Mouse (Mus musculus) ES-E14 (cell line): Measurements from ENCODE around the gene Tead4. TPM values are rescaled to one million over a fixed set of nuclear protein-coding genes. Genes with fewer than 3 reads are reported as not detected.
A peak's percentile ranks its signal among the peaks of the same experiment; 100 is the strongest.

Source experiments
- DNase-seq: peaks from one replicate; pipeline ENCODE4 v3.0.0-alpha.2; 2013; ENCODE audit warnings: low read depth, low spot score
- H3K27ac ChIP-seq: 2 replicates; pipeline ENCODE4 v1.5.1; 2012; ENCODE audit warnings: low read depth, mild to moderate bottlenecking, low read length, moderate library complexity, mixed read lengths; ENCODE audit not compliant: poor library complexity, insufficient read depth, severe bottlenecking
- H3K36me3 ChIP-seq: 2 replicates; pipeline ENCODE4 v1.6.1; 2012; ENCODE audit warnings: mild to moderate bottlenecking, low read length, moderate library complexity, mixed read lengths; ENCODE audit not compliant: control insufficient read depth, poor library complexity, insufficient read depth, severe bottlenecking
- H3K4me1 ChIP-seq, 2 experiments: fragments of 150-350 bp in 1 of 2; sonication (generic) in 1 of 2; 2 replicates each; pipeline ENCODE4 v1.6.1; 2012; ENCODE audit warnings: low read length in 2 of 2, mild to moderate bottlenecking in 1 of 2, mixed read lengths in 1 of 2; ENCODE audit not compliant: control insufficient read depth in 2 of 2, insufficient read depth in 2 of 2, poor library complexity in 1 of 2
- H3K4me3 ChIP-seq, 2 experiments: fragments of 150-350 bp in 1 of 2; sonication (generic) in 1 of 2; 2 replicates each; pipeline ENCODE4 v1.5.1; 2012; ENCODE audit warnings: low read length in 2 of 2, low read depth in 1 of 2, mild to moderate bottlenecking in 1 of 2, mixed read lengths in 1 of 2; ENCODE audit not compliant: insufficient read depth in 1 of 2, poor library complexity in 1 of 2, severe bottlenecking in 1 of 2
- H3K9ac ChIP-seq: 2 replicates; pipeline ENCODE4 v1.6.1; 2012; ENCODE audit warnings: low read depth, mild to moderate bottlenecking, low read length, mixed read lengths; ENCODE audit not compliant: poor library complexity, insufficient read depth, severe bottlenecking
- H3K9me3 ChIP-seq: fragments of 150-350 bp; sonication (generic); 2 replicates; pipeline ENCODE4 v1.6.1; 2012; ENCODE audit warnings: low read depth, mild to moderate bottlenecking, low read length; ENCODE audit not compliant: control insufficient read depth, insufficient read depth
- CHD2 ChIP-seq: IDR thresholded peaks from 2 replicates; pipeline ENCODE4 v1.6.1; 2014; ENCODE audit warnings: mild to moderate bottlenecking, low read depth, low read length, inconsistent platforms
- HCFC1 ChIP-seq: IDR thresholded peaks from 2 replicates; pipeline ENCODE4 v1.6.1; 2012; ENCODE audit warnings: low read length, inconsistent platforms, borderline replicate concordance; ENCODE audit not compliant: insufficient read depth
- MAFK ChIP-seq: IDR thresholded peaks from 2 replicates; pipeline ENCODE4 v1.6.1; 2014; ENCODE audit warnings: mild to moderate bottlenecking, low read depth, low read length, inconsistent platforms; ENCODE audit not compliant: insufficient read depth
- ZC3H11A ChIP-seq: IDR thresholded peaks from 2 replicates; pipeline ENCODE4 v1.6.1; 2012; ENCODE audit warnings: low read depth, mild to moderate bottlenecking, inconsistent platforms, low read length, borderline replicate concordance
- ZNF384 ChIP-seq: IDR thresholded peaks from 2 replicates; pipeline ENCODE4 v1.6.1; 2012; ENCODE audit warnings: low read depth, low read length, inconsistent platforms
- in situ Hi-C, 2 experiments: fragments of 600-800 bp; cut with MboI; formaldehyde crosslinking; loops; one replicate each; pipeline ENCODE4 v1.15.1; 2025; ENCODE audit warnings: low sequenced_read_pairs in 2 of 2, inconsistent platforms in 1 of 2; ENCODE audit not compliant: unreplicated experiment in 2 of 2
- total RNA-seq: library from RNA; depleted of rRNA; stranded (reverse); fragments of 300-350 nt; gene quantifications from 2 replicates; pipeline ENCODE4 v1.2.3, GENCODE M21; 2012

Tead4 gene
- total RNA-seq, 1 experiment: 6.8 TPM

DNA sequence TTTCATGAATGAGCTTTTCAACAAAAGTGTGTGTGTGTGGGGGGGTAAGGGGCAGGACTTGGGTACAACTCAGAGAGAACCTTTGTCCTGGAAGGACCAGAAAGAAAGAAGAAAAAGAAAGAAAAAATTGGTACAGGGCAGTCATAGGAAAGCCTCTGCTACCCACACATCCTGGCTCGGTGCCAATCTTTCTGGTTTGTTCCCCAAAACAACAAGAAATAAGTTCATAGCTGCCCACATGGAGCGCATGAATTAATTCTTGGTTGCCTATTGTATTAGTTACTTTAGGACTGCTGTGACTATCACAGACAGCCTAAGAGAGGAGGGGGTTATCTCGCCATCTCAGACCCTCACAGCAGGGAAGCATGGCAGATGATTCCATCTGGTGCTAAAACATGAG, 68.9 kb downstream of the Tead4 start:
- H3K4me1 ChIP-seq: peaks cover 0 to 10% of the 10 kb centered on the region in 2 experiments; a peak in 2 of 4 replicates
- TF ChIP-seq ZNF384 (no peak), CHD2 (no peak), HCFC1 (no peak), ZC3H11A (no peak), MAFK (no peak)
- in situ Hi-C loops: no loop called here
- no peak for DNase-seq
- no peak overlapping the region for H3K9ac ChIP-seq
- no peaks in the 10 kb centered on the region; the same call in 1 of the 2 replicates for H3K36me3 ChIP-seq
- H3K9me3 ChIP-seq: no peaks in the 10 kb centered on the region
- no peak overlapping the region for H3K4me3 ChIP-seq
- no peak overlapping the region for H3K27ac ChIP-seq

DNA sequence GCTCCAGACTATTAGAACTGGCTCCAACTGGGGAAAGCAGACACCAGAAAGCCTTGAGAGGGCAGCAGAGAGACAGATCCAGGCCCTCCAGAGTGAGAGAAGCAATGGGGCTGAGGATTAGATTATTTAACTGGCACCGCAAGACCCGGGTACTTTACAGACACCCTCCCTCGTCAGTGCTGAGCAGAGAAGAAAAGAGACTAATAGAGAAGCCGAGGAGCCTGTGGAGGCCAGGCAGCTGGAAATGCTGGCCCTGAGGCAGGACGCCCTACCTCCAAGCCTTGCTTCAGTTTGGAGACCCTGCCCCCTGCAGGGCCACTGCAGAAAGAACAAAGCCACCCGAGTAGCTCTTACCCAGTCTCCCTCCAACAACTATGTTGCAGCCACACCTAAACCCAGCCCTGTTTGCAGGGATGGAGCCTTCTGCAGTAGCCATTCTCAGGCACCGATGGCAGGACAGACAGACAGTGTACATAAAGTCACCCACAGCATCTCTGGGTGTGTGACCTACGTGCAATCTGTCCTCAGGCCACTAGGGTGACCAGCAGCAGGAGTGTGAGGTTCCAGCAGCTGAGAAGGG, 73.1 kb downstream of the Tead4 start:
- DNase-seq: peak; percentile 36
- in situ Hi-C loops: loop anchor here in 1 of 2 experiments (5.0 kb wide), 1 partner anchor 75 kb away; the partner anchor contains the start of gene Tead4
- TF ChIP-seq HCFC1 (no peak), CHD2 (no peak), ZC3H11A (no peak), MAFK (no peak), ZNF384 (no peak)
- no peak overlapping the region for H3K4me3 ChIP-seq
- peaks cover 1% of the 10 kb centered on the region; the same call in 1 of the 2 replicates for H3K36me3 ChIP-seq
- H3K4me1 ChIP-seq: peaks cover 0 to 12% of the 10 kb centered on the region in 2 experiments; a peak in 2 of 4 replicates
- no peaks in the 10 kb centered on the region for H3K9me3 ChIP-seq
- no peak overlapping the region for H3K9ac ChIP-seq
- no peak overlapping the region for H3K27ac ChIP-seq

DNA sequence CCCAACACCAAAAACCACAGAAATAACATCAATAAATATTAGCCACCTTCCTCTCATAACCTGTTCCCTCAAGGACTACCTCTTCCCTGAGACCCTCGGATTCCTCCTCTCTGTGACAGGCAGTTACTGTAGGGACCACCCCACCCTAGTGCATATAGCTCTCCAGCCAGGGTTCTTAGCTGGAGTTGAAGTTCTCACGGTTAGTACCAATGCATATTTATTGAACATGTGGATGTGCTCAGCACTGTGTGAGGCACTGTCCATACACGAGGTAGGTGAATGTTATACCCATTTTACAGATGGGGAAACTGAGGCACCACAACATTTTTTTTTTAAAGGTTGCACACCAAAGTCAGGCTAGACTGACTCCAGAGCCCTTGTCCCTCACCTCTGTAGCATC, 73.7 kb downstream of the Tead4 start:
- Histone ChIP-seq H3K9ac (no peak overlapping the region), H3K4me1 (peaks cover 0 to 12% of the 10 kb centered on the region in 2 experiments; a peak in 2 of 4 replicates), H3K9me3 (no peaks in the 10 kb centered on the region), H3K4me3 (no peak overlapping the region), H3K36me3 (peaks cover 1% of the 10 kb centered on the region; the same call in 1 of the 2 replicates), H3K27ac (no peak overlapping the region)
- TF ChIP-seq ZNF384 (no peak), CHD2 (no peak), MAFK (no peak), ZC3H11A (no peak), HCFC1 (no peak)
- in situ Hi-C loops: loop anchor here in 1 of 2 experiments (5.0 kb wide), 1 partner anchor 75 kb away; the partner anchor contains the start of gene Tead4
- DNase-seq: no peak

DNA sequence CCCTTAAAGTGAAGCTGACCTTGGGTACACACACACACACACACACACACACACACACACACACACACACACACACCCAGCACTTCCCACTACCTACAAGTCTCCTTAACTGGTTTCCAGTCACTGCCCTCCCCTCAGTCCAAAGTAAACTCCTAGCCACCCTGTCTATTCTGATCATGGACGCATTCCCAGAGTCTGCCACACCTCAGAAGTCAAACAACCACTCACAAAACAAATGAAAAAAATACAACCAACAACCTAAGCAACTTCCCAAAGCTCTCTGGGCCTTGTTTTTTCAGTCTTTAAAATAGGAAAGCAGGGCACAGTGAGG, 74.8 kb downstream of the Tead4 start:
- Histone ChIP-seq H3K9ac (no peak overlapping the region), H3K9me3 (no peaks in the 10 kb centered on the region), H3K4me3 (no peak overlapping the region), H3K36me3 (peaks cover 1% of the 10 kb centered on the region; the same call in 1 of the 2 replicates), H3K4me1 (peaks cover 0 to 12% of the 10 kb centered on the region in 2 experiments; a peak in 2 of 4 replicates), H3K27ac (no peak overlapping the region)
- in situ Hi-C loops: loop anchor here in 1 of 2 experiments (5.0 kb wide), 1 partner anchor 76 kb away; the partner anchor contains the start of gene Tead4
- DNase-seq: no peak
- TF ChIP-seq HCFC1 (no peak), ZNF384 (no peak), MAFK (no peak), CHD2 (no peak), ZC3H11A (no peak)
